Mouse (Mus musculus) G1E (cell line): ENCODE results near the gene Shtn1. TPM values are rescaled to one million over a fixed set of nuclear protein-coding genes. Genes with fewer than 3 reads are reported as not detected.

Experiments used
- ATAC-seq: 2 replicates; pipeline ENCODE4 v1.8.0; 2016; ENCODE audit warnings: mild to moderate bottlenecking; ENCODE audit not compliant: insufficient number of reproducible peaks, poor library complexity, low FRiP score, severe bottlenecking; ENCODE audit errors: extremely low read depth
- DNase-seq: peaks from one replicate; pipeline ENCODE4 v3.0.0; 2012; ENCODE audit warnings: low spot score
- H3K27me3 ChIP-seq: 2 replicates; pipeline ENCODE4 v1.6.1; 2012; ENCODE audit warnings: mild to moderate bottlenecking, low read length, inconsistent platforms; ENCODE audit not compliant: insufficient read depth
- H3K36me3 ChIP-seq: replicated peaks from 2 replicates; pipeline ENCODE3; 2012; ENCODE audit warnings: mild to moderate bottlenecking, inconsistent platforms
- H3K4me1 ChIP-seq: 2 replicates; pipeline ENCODE4 v1.6.1; 2012; ENCODE audit warnings: low read depth, low read length, inconsistent platforms, mixed read lengths; ENCODE audit not compliant: insufficient read depth
- H3K4me3 ChIP-seq: 2 replicates; pipeline ENCODE4 v1.5.1; 2012; ENCODE audit warnings: low read depth, mild to moderate bottlenecking, inconsistent platforms, low read length, moderate library complexity, mixed read lengths
- H3K9me3 ChIP-seq: replicated peaks from 2 replicates; pipeline ENCODE4 v1.6.1; 2012; ENCODE audit warnings: inconsistent platforms
- CTCF ChIP-seq: IDR thresholded peaks from 2 replicates; pipeline ENCODE4 v1.5.1; 2012; ENCODE audit warnings: low read depth, low read length, inconsistent platforms, mixed read lengths
- GATA1 ChIP-seq: IDR thresholded peaks from 2 replicates; pipeline ENCODE4 v1.6.1; 2012; ENCODE audit warnings: borderline replicate concordance, low read length, inconsistent platforms, mixed read lengths
- GATA2 ChIP-seq: IDR thresholded peaks from 2 replicates; pipeline ENCODE4 v1.6.1; 2012; ENCODE audit warnings: low read depth, low read length, inconsistent platforms, borderline replicate concordance
- POLR2AphosphoS5 ChIP-seq: IDR thresholded peaks from 2 replicates; pipeline ENCODE4 v1.6.1; 2012; ENCODE audit warnings: low read depth, low read length, inconsistent platforms; ENCODE audit not compliant: insufficient replicate concordance
- TAL1 ChIP-seq: conservative IDR thresholded peaks from 2 replicates; pipeline ENCODE4 v1.6.1; 2012; ENCODE audit warnings: low read depth, low read length, inconsistent platforms, mixed read lengths
- polyA plus RNA-seq: library from polyadenylated mRNA; stranded (reverse); fragments of >175 nt; gene quantifications from 2 replicates; pipeline ENCODE4 v1.2.3, GENCODE M21; 2012
- total RNA-seq, 2 experiments: library from RNA; stranded (forward) in 1 of 2; stranded (reverse) in 1 of 2; fragments of 200-1000 nt in 1 of 2; fragments of >200 nt in 1 of 2; fragmentation: Nextera tagmentation in 1 of 2; gene quantifications; 2 replicates each; pipeline ENCODE4 v1.2.3; 2014 to 2017

Gene Shtn1
- total and polyA plus RNA-seq, 3 experiments = 0.27 TPM; not detected in 2

DNA sequence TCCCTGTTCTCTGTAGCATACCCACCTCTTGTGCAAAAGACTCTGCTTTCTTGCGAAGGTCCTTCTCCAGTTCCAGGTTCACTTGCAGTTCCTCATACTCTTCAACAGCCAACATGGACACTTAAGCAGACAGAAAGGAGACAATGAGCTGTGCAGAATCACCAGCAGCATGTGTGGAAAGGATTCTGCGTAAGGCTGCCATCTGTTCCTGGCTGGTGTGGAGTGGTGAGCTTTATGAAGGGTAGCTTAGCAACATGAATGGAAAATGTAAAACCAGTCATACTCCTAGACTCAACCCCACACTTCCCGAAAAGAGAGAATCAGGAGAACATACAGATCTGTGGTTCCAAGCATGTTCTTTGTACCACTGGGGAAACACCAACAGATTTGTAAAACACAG is 47.8 kb downstream of the Shtn1 start:
- DNase-seq (no peak), ATAC-seq (no peak)
- Histone ChIP-seq H3K4me3 (no peak overlapping the region), H3K4me1 (no peaks in the 10 kb centered on the region), H3K9me3 (no peaks in the 10 kb centered on the region), H3K36me3 (no peaks in the 10 kb centered on the region), H3K27me3 (no peaks in the 10 kb centered on the region; the same call in 1 of the 2 replicates)
- no peak for TF ChIP-seq GATA1
- no peak for TF ChIP-seq GATA2
- TF ChIP-seq CTCF = no peak
- no peak for TF ChIP-seq TAL1
- TF ChIP-seq POLR2AphosphoS5 = no peak

DNA sequence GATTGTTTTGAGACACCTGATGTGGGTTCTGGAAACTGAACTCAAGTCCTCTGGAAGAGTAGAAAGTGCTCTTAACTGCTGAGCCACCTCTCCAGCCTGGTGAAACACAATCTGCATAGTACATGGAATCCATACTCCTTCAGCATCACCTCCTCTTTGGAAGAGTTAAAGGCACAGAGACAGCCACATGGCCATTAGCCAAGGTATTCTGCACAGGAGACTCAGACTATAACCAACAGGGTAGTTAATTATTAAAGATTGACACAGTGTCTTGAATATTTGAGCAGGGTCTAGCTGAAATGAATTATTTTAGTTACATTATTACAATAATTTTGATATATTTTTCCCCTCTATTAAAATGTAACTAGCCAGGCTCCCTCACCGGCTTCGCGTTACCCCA is 52.0 kb downstream of the Shtn1 start:
- no peak for DNase-seq
- ATAC-seq = no peak
- Histone ChIP-seq H3K9me3 (peaks cover 7% of the 10 kb centered on the region), H3K36me3 (no peaks in the 10 kb centered on the region), H3K27me3 (no peaks in the 10 kb centered on the region; the same call in 1 of the 2 replicates), H3K4me3 (no peak overlapping the region), H3K4me1 (no peaks in the 10 kb centered on the region)
- no peak for TF ChIP-seq GATA1

- Histone ChIP-seq H3K9me3 (peaks cover 7% of the 10 kb centered on the region), H3K36me3 (no peaks in the 10 kb centered on the region), H3K4me1 (no peaks in the 10 kb centered on the region), H3K27me3 (no peaks in the 10 kb centered on the region; the same call in 1 of the 2 replicates), H3K4me3 (peak overlapping the region; percentile 6; the same call in 1 of the 2 replicates)
- ATAC-seq (no peak), DNase-seq (no peak)
- TF ChIP-seq POLR2AphosphoS5 (no peak), TAL1 (no peak), GATA2 (no peak), GATA1 (no peak), CTCF (no peak)
Measured at GRCm38 (mm10) chr19:59021644-59022043, 54.3 kb downstream of the Shtn1 start.

GRCm38 (mm10) chr19:59010802-59011201 is 65.1 kb downstream of the Shtn1 start:
- no peak for ATAC-seq

GRCm38 (mm10) chr19:59006577-59007340 is 69.1 kb downstream of the Shtn1 start:
- H3K4me3 ChIP-seq = no peak overlapping the region
- no peaks in the 10 kb centered on the region for H3K9me3 ChIP-seq
- peaks cover 14% of the 10 kb centered on the region for H3K27me3 ChIP-seq
- TF ChIP-seq GATA2 (no peak), CTCF (no peak), GATA1 (no peak), TAL1 (no peak), POLR2AphosphoS5 (no peak)
- no peak for ATAC-seq
- H3K36me3 ChIP-seq = no peaks in the 10 kb centered on the region
- no peak for DNase-seq
- H3K4me1 ChIP-seq = no peaks in the 10 kb centered on the region

More at GRCm38 (mm10) chr19:59010802-59011201, 65.1 kb downstream of the Shtn1 start:
- TF ChIP-seq GATA2 = no peak
- TF ChIP-seq CTCF = no peak
- TF ChIP-seq POLR2AphosphoS5 = no peak
- TF ChIP-seq GATA1 = no peak
- TF ChIP-seq TAL1 = no peak
- Histone ChIP-seq H3K36me3 (no peaks in the 10 kb centered on the region), H3K4me1 (no peaks in the 10 kb centered on the region), H3K4me3 (no peak overlapping the region), H3K27me3 (peaks cover 18% of the 10 kb centered on the region), H3K9me3 (no peaks in the 10 kb centered on the region)
- no peak for DNase-seq

GRCm38 (mm10) chr19:59002827-59003226 is 73.1 kb downstream of the Shtn1 start:
- DNase-seq (no peak), ATAC-seq (no peak)
- no peaks in the 10 kb centered on the region for H3K4me1 ChIP-seq
- no peaks in the 10 kb centered on the region for H3K36me3 ChIP-seq
- H3K27me3 ChIP-seq = peaks cover 3% of the 10 kb centered on the region; the same call in 1 of the 2 replicates
- TF ChIP-seq TAL1 = no peak
- no peak for TF ChIP-seq POLR2AphosphoS5
- no peak for TF ChIP-seq GATA1
- TF ChIP-seq GATA2 = no peak
- TF ChIP-seq CTCF = no peak
- no peaks in the 10 kb centered on the region for H3K9me3 ChIP-seq
- no peak overlapping the region for H3K4me3 ChIP-seq
